Mouse (Mus musculus) ES-Bruce4 (cell line): ENCODE results near the gene Icam4. TPM values are rescaled to one million over a fixed set of nuclear protein-coding genes. Genes with fewer than 3 reads are reported as not detected.
"Not testable (repeated sequence)": the region's sequence is repeated elsewhere in the genome, so short reads cannot be mapped to it uniquely, and the experiment has no call there.

ENCODE experiments used
- H3K27ac ChIP-seq: 2 replicates; pipeline ENCODE4 v1.5.1; 2012; ENCODE audit warnings: low read length, inconsistent platforms; ENCODE audit not compliant: insufficient read depth
- H3K27me3 ChIP-seq: 2 replicates; pipeline ENCODE4 v1.6.1; 2012; ENCODE audit warnings: mild to moderate bottlenecking, low read length, inconsistent platforms; ENCODE audit not compliant: control insufficient read depth, poor library complexity, insufficient read depth, severe bottlenecking
- H3K36me3 ChIP-seq: 2 replicates; pipeline ENCODE4 v1.6.1; 2012; ENCODE audit warnings: inconsistent platforms, mild to moderate bottlenecking, low read length, moderate library complexity; ENCODE audit not compliant: control insufficient read depth, poor library complexity, insufficient read depth, severe bottlenecking
- H3K4me1 ChIP-seq: one replicate; pipeline ENCODE4 v1.8.1; 2011; ENCODE audit warnings: low read length; ENCODE audit not compliant: control insufficient read depth, insufficient read depth
- H3K4me3 ChIP-seq: 2 replicates; pipeline ENCODE4 v1.5.1; 2011; ENCODE audit warnings: low read depth, mild to moderate bottlenecking, low read length
- H3K9ac ChIP-seq: 2 replicates; pipeline ENCODE4 v1.6.1; 2012; ENCODE audit warnings: low read depth, mild to moderate bottlenecking, inconsistent platforms; ENCODE audit not compliant: poor library complexity, severe bottlenecking
- H3K9me3 ChIP-seq: replicated peaks from 2 replicates; pipeline ENCODE4 v1.6.1; 2012; ENCODE audit warnings: mild to moderate bottlenecking, low read length, inconsistent platforms; ENCODE audit not compliant: control insufficient read depth, poor library complexity, insufficient read depth, severe bottlenecking
- CTCF ChIP-seq: IDR thresholded peaks from one replicate; pipeline ENCODE4 v1.8.1; 2011; ENCODE audit warnings: low read depth, low read length
- EP300 ChIP-seq: IDR thresholded peaks from 2 replicates; pipeline ENCODE4 v1.6.1; 2011; ENCODE audit warnings: low read depth, low read length; ENCODE audit not compliant: insufficient read depth
- POLR2A ChIP-seq: IDR thresholded peaks from one replicate; pipeline ENCODE4 v1.8.1; 2011; ENCODE audit warnings: low read length; ENCODE audit not compliant: insufficient read depth
- polyA plus RNA-seq: library from polyadenylated mRNA; stranded (reverse); fragments of >200 nt; gene quantifications from 2 replicates; pipeline ENCODE4 v1.2.4, GENCODE M21; 2011; ENCODE audit warnings: low read depth; ENCODE audit not compliant: missing spikeins, insufficient read depth, insufficient read length

The Icam4 gene
- polyA plus RNA-seq, 1 experiment, result not detected

- H3K27me3 ChIP-seq, result no peaks in the 10 kb centered on the region
- no peaks in the 10 kb centered on the region for H3K9me3 ChIP-seq
- peaks cover 4% of the 10 kb centered on the region for H3K4me1 ChIP-seq
- no peaks in the 10 kb centered on the region for H3K36me3 ChIP-seq
- H3K27ac ChIP-seq, result peak overlapping the region; percentile 62
- H3K4me3 ChIP-seq, result no peak overlapping the region
- 0 out of 2 replicates have a peak overlapping the region, but pooled peaks have one; percentile 27 for H3K9ac ChIP-seq
- 0 out of 2 replicates have a peak, but pooled peaks have one; percentile 21 for TF ChIP-seq EP300
- no peak for TF ChIP-seq POLR2A
- TF ChIP-seq CTCF, result no peak
Observed at GRCm38 (mm10) chr9:20987953-20988352, 41.2 kb upstream of the Icam4 start.

GRCm38 (mm10) chr9:20990861-20991260, 38.3 kb upstream of the Icam4 start:
- Histone ChIP-seq H3K36me3 (no peaks in the 10 kb centered on the region), H3K9me3 (no peaks in the 10 kb centered on the region), H3K9ac (0 out of 2 replicates have a peak overlapping the region, but pooled peaks have one; percentile 1), H3K4me3 (no peak overlapping the region), H3K4me1 (peaks cover 4% of the 10 kb centered on the region), H3K27me3 (no peaks in the 10 kb centered on the region), H3K27ac (peak overlapping the region; percentile 64)
- no peak for TF ChIP-seq CTCF
- no peak for TF ChIP-seq POLR2A
- TF ChIP-seq EP300, result peak; percentile 84

DNA sequence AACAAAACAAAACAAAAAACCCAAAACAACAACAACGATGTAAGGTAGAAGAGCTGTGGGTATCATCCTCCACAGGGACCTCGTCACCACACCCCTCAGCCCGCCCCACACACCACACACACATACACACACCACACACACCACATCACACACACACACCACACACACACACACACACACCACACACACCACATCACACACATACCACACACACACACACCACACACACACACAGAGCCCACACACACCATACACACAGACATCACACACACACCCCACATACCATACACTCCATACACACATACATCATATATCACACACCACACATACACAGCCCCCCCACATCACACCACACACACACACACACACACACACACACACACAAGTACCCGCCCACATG, 37.6 kb upstream of the Icam4 start:
- TF ChIP-seq CTCF, result no peak
- no peak for TF ChIP-seq EP300
- no peak for TF ChIP-seq POLR2A
- peaks cover 4% of the 10 kb centered on the region for H3K4me1 ChIP-seq
- H3K9ac ChIP-seq, result 0 out of 2 replicates have a peak overlapping the region, but pooled peaks have one; percentile 1
- no peaks in the 10 kb centered on the region for H3K9me3 ChIP-seq
- peak overlapping the region; percentile 64 for H3K27ac ChIP-seq
- no peak overlapping the region for H3K4me3 ChIP-seq
- H3K27me3 ChIP-seq, result no peaks in the 10 kb centered on the region
- no peaks in the 10 kb centered on the region for H3K36me3 ChIP-seq

GRCm38 (mm10) chr9:20993165-20993898, 35.8 kb upstream of the Icam4 start:
- Histone ChIP-seq H3K9ac (no peak overlapping the region), H3K4me1 (peaks cover 4% of the 10 kb centered on the region), H3K9me3 (no peaks in the 10 kb centered on the region), H3K4me3 (no peak overlapping the region), H3K27ac (no peak overlapping the region), H3K27me3 (no peaks in the 10 kb centered on the region), H3K36me3 (no peaks in the 10 kb centered on the region)
- no peak for TF ChIP-seq POLR2A
- no peak for TF ChIP-seq EP300
- no peak for TF ChIP-seq CTCF

- Histone ChIP-seq H3K9me3 (no peaks in the 10 kb centered on the region), H3K9ac (no peak overlapping the region), H3K4me1 (peaks cover 4% of the 10 kb centered on the region), H3K4me3 (no peak overlapping the region), H3K27ac (no peak overlapping the region), H3K36me3 (no peaks in the 10 kb centered on the region), H3K27me3 (no peaks in the 10 kb centered on the region)
- TF ChIP-seq CTCF (no peak), POLR2A (no peak), EP300 (no peak)
Observed at GRCm38 (mm10) chr9:20995069-20995468, 34.1 kb upstream of the Icam4 start.

GRCm38 (mm10) chr9:20997065-20997464, 32.1 kb upstream of the Icam4 start:
- Histone ChIP-seq H3K9ac (no peak overlapping the region), H3K4me3 (no peak overlapping the region), H3K27me3 (no peaks in the 10 kb centered on the region), H3K4me1 (no peaks in the 10 kb centered on the region), H3K36me3 (no peaks in the 10 kb centered on the region), H3K27ac (no peak overlapping the region), H3K9me3 (no peaks in the 10 kb centered on the region)
- no peak for TF ChIP-seq POLR2A
- no peak for TF ChIP-seq EP300
- no peak for TF ChIP-seq CTCF

- not testable (repeated sequence) for H3K36me3 ChIP-seq, H3K27ac ChIP-seq, H3K9me3 ChIP-seq, H3K27me3 ChIP-seq, H3K4me1 ChIP-seq, H3K9ac ChIP-seq, H3K4me3 ChIP-seq
Observed at GRCm38 (mm10) chr9:20998337-20998736, 30.8 kb upstream of the Icam4 start.
